Mouse (Mus musculus): ENCODE measurements around the gene Strn3. TPM values are rescaled to one million over a fixed set of nuclear protein-coding genes. Genes with fewer than 3 reads are reported as not detected.

The Strn3 gene
- total and polyA plus RNA-seq, 2 experiments from 2014 or later: 30.8 to 44.3 TPM

DNA sequence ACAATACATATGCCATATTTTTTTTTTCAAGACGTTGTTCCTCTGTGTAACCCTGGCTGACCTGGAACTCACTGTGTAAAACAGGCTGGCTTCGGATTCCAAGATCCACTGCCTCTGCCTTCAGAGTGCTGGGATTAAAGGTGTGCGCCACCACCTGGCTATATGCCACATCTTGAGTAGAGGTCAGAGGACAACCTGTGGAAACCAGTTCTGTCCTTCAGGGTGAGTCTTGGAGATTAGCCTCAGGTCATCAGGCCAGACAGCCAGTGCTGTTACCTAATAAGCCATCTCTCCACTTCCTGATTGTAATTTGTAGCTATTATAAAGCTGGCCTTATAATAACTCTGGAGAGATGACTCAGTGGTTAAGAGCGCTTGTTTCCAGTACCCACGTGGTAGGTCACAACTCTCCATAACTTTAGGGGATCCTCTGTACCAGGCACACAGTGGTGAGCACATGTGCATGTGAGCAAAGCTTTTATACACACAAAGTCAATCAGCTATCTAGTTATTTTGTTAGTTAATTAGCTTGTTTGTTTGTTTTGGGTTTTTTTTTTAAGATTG is 15.1 kb upstream of the Strn3 start:
- TF ChIP-seq CTCF (IDR thresholded peaks at IDR 0.05; ENCODE audit: low read depth): no peak
- ATAC-seq: no peak
- Histone ChIP-seq H3K4me2 (ENCODE audit: low read depth, low read length) (no peak overlapping the region), H3K4me3 (ENCODE audit: low read length) (no peak overlapping the region), H3K9me3 (ENCODE audit: low read length) (no peaks in the 10 kb centered on the region), H3K4me1 (ENCODE audit: insufficient read depth, low read length) (no peaks in the 10 kb centered on the region), H3K9ac (replicated peaks; ENCODE audit: low read length) (no peak overlapping the region), H3K27me3 (ENCODE audit: insufficient read depth, low read length) (no peaks in the 10 kb centered on the region), H3K36me3 (ENCODE audit: insufficient read depth, low read length) (no peaks in the 10 kb centered on the region), H3K27ac (no peak overlapping the region)
- DNase-seq (ENCODE audit: low spot score): no peak
- WGBS: 91% methylated on average over 5 of the region's 5 CpGs

DNA sequence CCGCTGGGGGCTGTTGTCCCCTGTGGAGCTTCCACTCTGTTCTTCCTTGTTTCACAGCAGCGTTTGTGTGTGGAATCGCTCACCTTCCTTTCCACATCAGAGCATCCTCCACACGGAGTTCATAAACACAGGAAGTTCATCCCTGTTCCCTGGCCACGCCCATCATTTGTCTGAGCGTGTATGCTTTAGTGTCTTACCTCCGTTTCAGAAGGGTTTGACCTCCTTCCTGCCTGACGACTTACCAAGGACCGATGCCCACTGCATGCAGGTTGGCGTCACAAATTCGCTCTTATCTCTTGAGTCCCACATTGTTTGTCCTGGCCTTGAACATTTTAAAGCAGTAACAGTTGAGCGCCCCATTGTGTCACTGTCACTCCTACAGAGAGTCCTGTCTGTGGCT is 14.1 kb upstream of the Strn3 start:
- H3K4me3 ChIP-seq (ENCODE audit: low read length): no peak overlapping the region
- no peak overlapping the region for H3K4me2 ChIP-seq (ENCODE audit: low read depth, low read length)
- TF ChIP-seq CTCF (IDR thresholded peaks at IDR 0.05; ENCODE audit: low read depth): no peak
- H3K9ac ChIP-seq (replicated peaks; ENCODE audit: low read length): no peak overlapping the region
- DNase-seq (ENCODE audit: low spot score) (no peak), ATAC-seq (no peak)
- H3K27me3 ChIP-seq (ENCODE audit: insufficient read depth, low read length): no peaks in the 10 kb centered on the region
- no peaks in the 10 kb centered on the region for H3K36me3 ChIP-seq (ENCODE audit: insufficient read depth, low read length)
- no peaks in the 10 kb centered on the region for H3K4me1 ChIP-seq (ENCODE audit: insufficient read depth, low read length)
- no peaks in the 10 kb centered on the region for H3K9me3 ChIP-seq (ENCODE audit: low read length)
- H3K27ac ChIP-seq: no peak overlapping the region
- 78% methylated on average over 12 of the region's 12 CpGs for WGBS

- Histone ChIP-seq H3K4me2 (ENCODE audit: low read depth, low read length) (no peak overlapping the region), H3K27me3 (ENCODE audit: insufficient read depth, low read length) (no peaks in the 10 kb centered on the region), H3K27ac (no peak overlapping the region), H3K4me1 (ENCODE audit: insufficient read depth, low read length) (no peaks in the 10 kb centered on the region), H3K36me3 (ENCODE audit: insufficient read depth, low read length) (no peaks in the 10 kb centered on the region), H3K4me3 (ENCODE audit: low read length) (no peak overlapping the region), H3K9ac (replicated peaks; ENCODE audit: low read length) (no peak overlapping the region), H3K9me3 (ENCODE audit: low read length) (no peaks in the 10 kb centered on the region)
- TF ChIP-seq CTCF (IDR thresholded peaks at IDR 0.05; ENCODE audit: low read depth): no peak
- 71% methylated on average over 7 of the region's 7 CpGs for WGBS
- DNase-seq (ENCODE audit: low spot score) (no peak), ATAC-seq (no peak)
These were observed 12.9 kb upstream of the Strn3 start for GRCm38 (mm10) chr12:51704572-51704971.

DNA sequence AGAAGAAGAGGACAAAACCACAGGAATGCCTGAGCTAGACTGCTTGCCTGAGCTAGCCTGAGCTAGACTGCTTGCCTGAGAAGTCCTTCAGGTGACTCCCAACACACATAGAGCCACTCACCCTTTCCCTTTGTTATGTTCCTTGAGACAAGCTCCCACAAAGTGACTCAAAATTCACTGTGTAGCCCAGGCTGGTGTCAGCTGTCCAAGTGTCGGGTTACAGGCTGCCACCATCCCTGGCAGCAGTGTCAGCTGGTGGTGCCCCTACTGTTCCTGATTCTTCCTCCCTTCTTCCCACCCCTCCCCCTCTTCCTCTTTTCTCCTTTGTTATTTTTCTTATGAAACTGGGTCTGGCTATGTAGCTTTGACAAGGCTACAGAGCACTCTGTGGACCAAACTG is 12.2 kb upstream of the Strn3 start:
- no peak overlapping the region for H3K4me3 ChIP-seq (ENCODE audit: low read length)
- H3K9ac ChIP-seq (replicated peaks; ENCODE audit: low read length): no peak overlapping the region
- H3K4me2 ChIP-seq (ENCODE audit: low read depth, low read length): no peak overlapping the region
- no peak for DNase-seq (ENCODE audit: low spot score)
- no peak overlapping the region for H3K27ac ChIP-seq
- TF ChIP-seq CTCF (IDR thresholded peaks at IDR 0.05; ENCODE audit: low read depth): no peak
- H3K9me3 ChIP-seq (ENCODE audit: low read length): no peaks in the 10 kb centered on the region
- H3K36me3 ChIP-seq (ENCODE audit: insufficient read depth, low read length): no peaks in the 10 kb centered on the region
- WGBS: 35% methylated on average over 1 of the region's 1 CpGs
- no peaks in the 10 kb centered on the region for H3K27me3 ChIP-seq (ENCODE audit: insufficient read depth, low read length)
- no peak for ATAC-seq
- H3K4me1 ChIP-seq (ENCODE audit: insufficient read depth, low read length): no peaks in the 10 kb centered on the region

GRCm38 (mm10) chr12:51701723-51702122 is 10.0 kb upstream of the Strn3 start:
- H3K4me1 ChIP-seq (ENCODE audit: insufficient read depth, low read length): no peaks in the 10 kb centered on the region
- no peak for TF ChIP-seq CTCF (IDR thresholded peaks at IDR 0.05; ENCODE audit: low read depth)
- no peak overlapping the region for H3K4me3 ChIP-seq (ENCODE audit: low read length)
- no peak for DNase-seq (ENCODE audit: low spot score)
- no peaks in the 10 kb centered on the region for H3K36me3 ChIP-seq (ENCODE audit: insufficient read depth, low read length)
- H3K9me3 ChIP-seq (ENCODE audit: low read length): no peaks in the 10 kb centered on the region
- no peak for ATAC-seq
- no peaks in the 10 kb centered on the region for H3K27me3 ChIP-seq (ENCODE audit: insufficient read depth, low read length)
- H3K4me2 ChIP-seq (ENCODE audit: low read depth, low read length): no peak overlapping the region
- H3K9ac ChIP-seq (replicated peaks; ENCODE audit: low read length): no peak overlapping the region
- no peak overlapping the region for H3K27ac ChIP-seq

DNA sequence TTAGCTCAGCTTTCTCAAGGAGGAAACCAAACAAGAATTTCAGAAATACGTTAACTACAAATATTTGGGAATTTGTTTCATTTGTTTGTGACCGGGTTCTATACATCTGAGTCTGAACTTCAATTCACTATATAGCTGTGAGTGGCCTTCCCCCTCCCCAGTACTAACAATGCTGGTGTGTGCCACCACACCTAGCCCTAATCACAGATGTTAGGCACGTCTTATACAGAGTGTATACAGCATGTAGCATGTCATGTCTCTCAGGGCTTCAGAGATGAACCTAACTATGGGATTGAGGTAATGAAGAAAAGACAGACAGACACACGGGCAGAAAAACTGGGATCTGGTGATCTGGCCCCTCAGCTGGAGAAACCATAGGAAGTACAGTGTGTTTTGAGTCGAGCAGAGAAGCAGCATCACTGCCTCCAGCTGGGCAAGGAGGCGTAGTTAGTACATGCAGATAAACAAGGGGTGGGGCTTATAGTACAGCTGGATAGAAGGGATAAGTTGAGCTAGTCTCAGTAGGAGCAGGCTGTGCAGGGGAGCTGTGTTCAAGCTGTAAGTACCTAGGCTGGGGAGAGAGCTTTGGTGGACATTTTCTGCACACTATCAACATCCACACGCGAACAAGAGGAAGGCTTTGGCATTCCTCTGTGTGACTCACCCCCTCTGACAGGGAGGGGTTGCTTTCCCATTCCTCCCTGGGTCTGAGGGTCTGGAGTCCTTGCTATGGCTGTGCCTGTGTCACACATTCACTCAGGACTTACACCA is 8.1 kb upstream of the Strn3 start:
- TF ChIP-seq CTCF (IDR thresholded peaks at IDR 0.05; ENCODE audit: low read depth): no peak
- no peak overlapping the region for H3K4me3 ChIP-seq (ENCODE audit: low read length)
- ATAC-seq (no peak), DNase-seq (ENCODE audit: low spot score) (no peak)
- no peak overlapping the region for H3K27ac ChIP-seq
- H3K27me3 ChIP-seq (ENCODE audit: insufficient read depth, low read length): no peaks in the 10 kb centered on the region
- no peaks in the 10 kb centered on the region for H3K9me3 ChIP-seq (ENCODE audit: low read length)
- WGBS: 60% methylated on average over 8 of the region's 8 CpGs
- H3K4me1 ChIP-seq (ENCODE audit: insufficient read depth, low read length): no peaks in the 10 kb centered on the region
- H3K9ac ChIP-seq (replicated peaks; ENCODE audit: low read length): no peak overlapping the region
- H3K4me2 ChIP-seq (ENCODE audit: low read depth, low read length): no peak overlapping the region
- no peaks in the 10 kb centered on the region for H3K36me3 ChIP-seq (ENCODE audit: insufficient read depth, low read length)

- no peak for DNase-seq (ENCODE audit: low spot score)
- no peak overlapping the region for H3K4me3 ChIP-seq (ENCODE audit: low read length)
- no peak overlapping the region for H3K4me2 ChIP-seq (ENCODE audit: low read depth, low read length)
- no peak for TF ChIP-seq CTCF (IDR thresholded peaks at IDR 0.05; ENCODE audit: low read depth)
- H3K9ac ChIP-seq (replicated peaks; ENCODE audit: low read length): no peak overlapping the region
- 73% methylated on average over 2 of the region's 2 CpGs for WGBS
- H3K27me3 ChIP-seq (ENCODE audit: insufficient read depth, low read length): no peaks in the 10 kb centered on the region
- ATAC-seq: no peak
- H3K27ac ChIP-seq: no peak overlapping the region
- no peaks in the 10 kb centered on the region for H3K9me3 ChIP-seq (ENCODE audit: low read length)
- H3K4me1 ChIP-seq (ENCODE audit: insufficient read depth, low read length): 0 out of 2 replicates have a peak, but pooled peaks cover 6% of the 10 kb centered on the region
- no peaks in the 10 kb centered on the region for H3K36me3 ChIP-seq (ENCODE audit: insufficient read depth, low read length)
These were observed 4.5 kb upstream of the Strn3 start for GRCm38 (mm10) chr12:51696157-51696556.
